Mouse (Mus musculus) monocyte, adult 5-6 weeks (primary cell): ENCODE results near the gene Zfp748. TPM values are rescaled to one million over a fixed set of nuclear protein-coding genes. Genes with fewer than 3 reads are reported as not detected.

Experiments
- ATAC-seq: fragments of 153-309, 156-312 bp; replicated peaks from 2 replicates; pipeline ENCODE4 v1.8.0; 2017; ENCODE audit warnings: mild to moderate bottlenecking; ENCODE audit not compliant: low TSS enrichment, insufficient number of reproducible peaks, severe bottlenecking, poor library complexity, low FRiP score
- total RNA-seq: library from RNA; stranded (forward); fragments of 200-1000, 200-491, 200-594 nt; gene quantifications from 3 replicates; pipeline ENCODE4 v1.2.3, GENCODE M21; 2017

The Zfp748 gene
- total RNA-seq: 11.5 to 17.6 TPM (median 15.4 TPM) in 3 replicates

- no peak for ATAC-seq
Observed at GRCm38 (mm10) chr13:67553730-67554129, at the start of gene Zfp748. TSS of gene Zfp748 (minus strand) at chr13:67553830.

- ATAC-seq: no peak
Observed at GRCm38 (mm10) chr13:67572591-67573189, 19.1 kb upstream of the Zfp748 start.

GRCm38 (mm10) chr13:67552505-67553346 is 904 bp downstream of the Zfp748 start:
- peak; percentile 99 for ATAC-seq

GRCm38 (mm10) chr13:67545941-67546340 is 7.7 kb downstream of the Zfp748 start:
- ATAC-seq: no peak

DNA sequence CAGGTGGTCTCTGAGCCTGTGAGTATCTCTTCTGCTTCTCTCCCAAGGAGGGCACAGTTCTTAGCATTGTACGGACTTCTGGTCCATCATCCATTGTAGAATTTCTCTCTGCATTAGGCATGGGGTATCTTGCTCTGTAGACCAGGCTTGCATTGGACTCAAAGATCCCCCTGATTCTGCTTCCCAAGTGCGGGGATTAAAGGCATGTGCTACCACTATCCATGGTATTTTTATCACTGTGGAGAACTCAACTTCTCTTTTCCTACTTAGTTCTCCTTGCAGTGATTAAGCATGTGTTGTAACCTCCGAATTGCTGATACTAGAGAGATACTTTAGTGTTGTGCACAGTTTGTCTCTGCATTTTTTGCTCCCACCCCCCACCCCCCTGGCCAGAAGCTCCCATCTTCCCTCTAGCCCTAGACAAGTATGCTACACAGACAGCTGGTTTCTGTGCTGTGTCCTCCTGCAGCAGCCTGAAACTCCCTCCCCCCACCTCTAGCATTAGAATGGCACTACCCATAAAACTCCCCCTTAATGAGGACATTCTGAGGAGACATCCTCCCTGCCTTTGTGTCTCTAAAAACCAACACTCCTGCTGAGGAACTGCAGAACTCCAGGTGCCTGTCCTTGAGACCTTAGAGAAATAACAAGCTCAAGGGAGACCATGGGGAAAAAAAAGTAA is 26.4 kb downstream of the Zfp748 start:
- no peak for ATAC-seq

GRCm38 (mm10) chr13:67525753-67526410 is 27.7 kb downstream of the Zfp748 start, which contains the start of the genes Gm26965 and Zfp87:
TSS of gene Gm26965 (minus strand) at chr13:67526151.
TSS of gene Zfp87 (minus strand) at chr13:67526177.
- ATAC-seq: peak; percentile 99

DNA sequence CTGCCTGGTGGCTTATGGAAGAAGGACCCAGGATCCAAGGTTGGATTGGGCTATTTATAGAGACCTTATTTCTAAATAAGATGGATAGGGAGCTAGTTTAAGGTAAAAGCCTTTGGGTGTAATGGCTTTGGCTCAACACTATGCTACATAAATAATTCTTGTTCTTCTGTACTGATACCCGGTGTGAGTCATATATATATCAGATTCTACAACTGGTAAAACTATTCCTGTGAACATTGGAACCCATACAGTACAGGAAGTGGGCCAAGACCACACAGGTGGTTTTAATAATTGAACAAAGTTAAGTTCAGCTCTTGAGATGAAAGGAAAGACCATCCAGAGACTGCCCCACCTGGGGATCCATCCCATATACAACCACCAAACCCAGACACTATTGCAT is 52.7 kb downstream of the Zfp748 start:
- no peak for ATAC-seq

GRCm38 (mm10) chr13:67500084-67500719 is 53.4 kb downstream of the Zfp748 start, which contains the start of gene Zfp58:
TSS of gene Zfp58 (minus strand) at chr13:67500555.
- peak; percentile 97 for ATAC-seq

DNA sequence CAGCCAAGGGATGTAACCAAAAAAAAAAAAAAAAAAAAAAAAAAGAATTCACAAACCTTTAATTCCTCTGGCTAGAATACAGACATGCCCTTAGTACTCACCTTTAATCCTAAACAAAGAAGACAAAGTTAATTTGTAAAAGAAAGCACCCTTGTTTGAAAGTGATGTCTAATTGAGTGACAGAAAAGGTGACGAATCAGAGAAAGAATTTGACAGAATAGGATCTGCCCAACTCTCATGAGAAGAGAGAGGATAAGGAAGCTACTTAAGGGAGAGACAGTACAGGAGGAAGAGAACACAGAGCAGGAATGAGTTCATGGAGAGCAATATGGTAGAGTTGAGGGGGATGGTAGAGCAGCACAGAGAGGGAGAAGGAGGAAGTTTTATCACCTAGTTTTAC is 58.0 kb downstream of the Zfp748 start:
- ATAC-seq: no peak

Other genes starting within 250 kb of the Zfp748 start
- gene Zfp457, start 247.3 kb downstream of the Zfp748 start, total RNA-seq: 1.1 to 3.5 TPM (median 1.8 TPM) in 3 replicates
- 8.6 to 13.9 TPM (median 13.1 TPM) in 3 replicates for gene Zfp595, start 221.3 kb downstream of the Zfp748 start, total RNA-seq
- 2.3 TPM in 1 of 3 replicates, not detected in the others for gene Gm28044, start 193.3 kb downstream of the Zfp748 start, total RNA-seq
- 7.5 to 10.8 TPM (median 9.6 TPM) in 3 replicates for gene Zfp953, start 193.2 kb downstream of the Zfp748 start, total RNA-seq
- 1.1 to 4.5 TPM in 2 of 3 replicates, not detected in the other for gene Gm28041, start 178.1 kb downstream of the Zfp748 start, total RNA-seq
- 1.9 to 5.5 TPM (median 5.0 TPM) in 3 replicates for gene Zfp456, start 178.0 kb downstream of the Zfp748 start, total RNA-seq
- gene Zfp429, start 154.0 kb downstream of the Zfp748 start, total RNA-seq: 11.6 to 19.8 TPM (median 18.6 TPM) in 3 replicates
- gene Zfp459, start 132.4 kb downstream of the Zfp748 start, total RNA-seq: 0.38 to 2.4 TPM (median 0.53 TPM) in 3 replicates
- 12.1 to 16.7 TPM (median 12.4 TPM) in 3 replicates for gene Zfp874a, start 102.2 kb downstream of the Zfp748 start, total RNA-seq
- gene Zfp874b, start 69.6 kb downstream of the Zfp748 start, total RNA-seq: 7.0 to 23.5 TPM (median 15.8 TPM) in 3 replicates
- 8.7 to 12.2 TPM (median 11.9 TPM) in 3 replicates for gene Zfp58, start 53.3 kb downstream of the Zfp748 start, total RNA-seq
- gene Gm26965, start 27.7 kb downstream of the Zfp748 start, total RNA-seq: not detected in 3 replicates
- gene Zfp87, start 27.7 kb downstream of the Zfp748 start, total RNA-seq: 20.6 to 39.0 TPM (median 24.3 TPM) in 3 replicates
- gene Zfp729b, start 55.9 kb upstream of the Zfp748 start, total RNA-seq: 18.8 to 21.7 TPM (median 21.2 TPM) in 3 replicates
- gene Gm49345, start 83.9 kb upstream of the Zfp748 start, total RNA-seq: 6.5 TPM in 1 of 3 replicates, not detected in the others
- gene Zfp729a, start 84.0 kb upstream of the Zfp748 start, total RNA-seq: 16.0 to 20.3 TPM (median 16.8 TPM) in 3 replicates
- 16.9 to 22.4 TPM (median 21.2 TPM) in 3 replicates for gene Zfp738, start 133.2 kb upstream of the Zfp748 start, total RNA-seq
- 6.9 to 15.2 TPM (median 14.5 TPM) in 3 replicates for gene Zfp65, start 175.3 kb upstream of the Zfp748 start, total RNA-seq
- gene Zfp85, start 201.4 kb upstream of the Zfp748 start, total RNA-seq: 6.6 to 8.8 TPM (median 8.6 TPM) in 3 replicates
- gene Zfp493, start 225.9 kb upstream of the Zfp748 start, total RNA-seq: 0.85 to 2.1 TPM in 2 of 3 replicates, not detected in the other